Mouse (Mus musculus): ENCODE results near the gene Mpg. TPM values are rescaled to one million over a fixed set of nuclear protein-coding genes. Genes with fewer than 3 reads are reported as not detected.
A peak's percentile ranks its signal among the peaks of the same experiment; 100 is the strongest.

Gene Mpg
- polyA plus RNA-seq, 2 experiments, result 9.9 to 17.0 TPM

GRCm38 (mm10) chr11:32244617-32245016 is 18.3 kb downstream of the Mpg start:
- no peak overlapping the region for H3K4me3 ChIP-seq (ENCODE audit: insufficient read depth in 1 of 2, low read depth in 2 of 2, low read length in 2 of 2)
- peak overlapping the region; percentile 91 for H3K9ac ChIP-seq (replicated peaks)
- DNase-seq (ENCODE audit: low read depth in 3 of 3, low spot score in 3 of 3), result no peak
- peak overlapping the region; percentile 72 for H3K4me2 ChIP-seq (ENCODE audit: low read depth)
- no peaks in the 10 kb centered on the region for H3K27me3 ChIP-seq (ENCODE audit: control insufficient read depth, insufficient read depth, low read length)
- peaks cover 74% of the 10 kb centered on the region for H3K36me3 ChIP-seq (replicated peaks; ENCODE audit: control insufficient read depth, insufficient read depth, low read depth)
- WGBS (ENCODE audit: insufficient replicate concordance), result 55% methylated on average over 1 of the region's 1 CpGs
- H3K27ac ChIP-seq, result peak overlapping the region; percentile 100
- ATAC-seq (ENCODE audit: insufficient read depth), result no peak
- H3K4me1 ChIP-seq (replicated peaks; ENCODE audit: control insufficient read depth in 2 of 2, insufficient read depth in 2 of 2, low read length in 1 of 2), result peaks cover 83 to 86% of the 10 kb centered on the region in 2 experiments
- no peak for TF ChIP-seq CTCF (IDR thresholded peaks at IDR 0.05; ENCODE audit: low read depth)
- no peak for TF ChIP-seq EP300 (IDR thresholded peaks at IDR 0.05; ENCODE audit: low read depth)
- H3K9me3 ChIP-seq (ENCODE audit: control insufficient read depth, low read length), result no peaks in the 10 kb centered on the region

DNA sequence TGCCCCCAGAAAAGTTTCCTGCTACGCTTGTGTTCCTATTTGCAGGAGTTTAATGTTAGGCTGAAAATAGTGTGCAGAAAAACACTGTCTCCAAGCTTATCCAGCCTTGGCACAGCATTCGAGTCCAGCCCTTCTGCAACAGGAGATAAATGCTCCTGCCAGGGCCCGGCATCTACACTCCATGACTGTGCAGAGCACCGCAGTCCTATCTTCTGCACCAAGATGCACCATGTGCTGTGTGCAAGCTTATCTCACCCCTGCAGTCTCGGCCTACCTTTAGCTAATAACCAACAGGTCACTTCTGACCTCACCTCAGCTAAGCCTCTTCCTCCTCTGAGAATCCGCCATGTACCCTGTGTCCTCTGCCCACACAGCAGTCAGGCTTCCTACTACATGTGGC is 19.3 kb downstream of the Mpg start:
- TF ChIP-seq CTCF (IDR thresholded peaks at IDR 0.05; ENCODE audit: low read depth) (no peak), EP300 (IDR thresholded peaks at IDR 0.05; ENCODE audit: low read depth) (peak; percentile 100)
- H3K9ac ChIP-seq (replicated peaks), result peak overlapping the region; percentile 91
- ATAC-seq (ENCODE audit: insufficient read depth) (peak; percentile 96), DNase-seq (ENCODE audit: low read depth in 3 of 3, low spot score in 3 of 3) (peak; percentile 95 to 97 (median 97))
- peaks cover 69% of the 10 kb centered on the region for H3K36me3 ChIP-seq (replicated peaks; ENCODE audit: control insufficient read depth, insufficient read depth, low read depth)
- H3K4me3 ChIP-seq (ENCODE audit: insufficient read depth in 1 of 2, low read depth in 2 of 2, low read length in 2 of 2), result peak overlapping the region; percentile 21 to 29; a peak in 3 of 4 replicates
- H3K27ac ChIP-seq, result peak overlapping the region; percentile 100
- no peaks in the 10 kb centered on the region for H3K27me3 ChIP-seq (ENCODE audit: control insufficient read depth, insufficient read depth, low read length)
- no peaks in the 10 kb centered on the region for H3K9me3 ChIP-seq (ENCODE audit: control insufficient read depth, low read length)
- 12% methylated on average over 6 of the region's 6 CpGs for WGBS (ENCODE audit: insufficient replicate concordance)
- H3K4me1 ChIP-seq (replicated peaks; ENCODE audit: control insufficient read depth in 2 of 2, insufficient read depth in 2 of 2, low read length in 1 of 2), result peaks cover 93 to 96% of the 10 kb centered on the region in 2 experiments
- peak overlapping the region; percentile 72 for H3K4me2 ChIP-seq (ENCODE audit: low read depth)

DNA sequence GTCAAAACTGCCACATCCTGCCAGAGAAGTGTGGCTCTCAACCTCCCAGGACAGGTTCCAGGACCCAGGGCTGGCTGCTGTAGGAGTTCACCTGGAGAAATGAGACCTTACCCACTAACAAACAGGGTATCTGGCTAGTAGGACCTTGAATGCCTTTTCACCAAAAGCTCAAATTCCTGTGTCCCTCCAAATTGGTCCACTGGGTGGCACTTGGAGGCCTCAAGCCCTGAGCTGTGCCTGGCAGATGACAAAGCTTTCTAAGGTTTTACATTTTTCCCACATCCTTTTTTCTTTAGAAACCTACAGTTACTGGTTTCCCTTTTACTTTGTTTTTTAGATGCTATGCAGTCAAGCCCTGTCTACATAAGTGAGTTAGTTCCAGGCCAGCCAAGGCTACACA is 20.8 kb downstream of the Mpg start:
- ATAC-seq (ENCODE audit: insufficient read depth), result no peak
- no peaks in the 10 kb centered on the region for H3K9me3 ChIP-seq (ENCODE audit: control insufficient read depth, low read length)
- TF ChIP-seq CTCF (IDR thresholded peaks at IDR 0.05; ENCODE audit: low read depth) (peak; percentile 81), EP300 (IDR thresholded peaks at IDR 0.05; ENCODE audit: low read depth) (no peak)
- H3K27ac ChIP-seq, result peak overlapping the region; percentile 100
- H3K4me2 ChIP-seq (ENCODE audit: low read depth), result peak overlapping the region; percentile 53
- peaks cover 65% of the 10 kb centered on the region for H3K36me3 ChIP-seq (replicated peaks; ENCODE audit: control insufficient read depth, insufficient read depth, low read depth)
- peak overlapping the region; percentile 87 for H3K9ac ChIP-seq (replicated peaks)
- peak in 2 of 3 experiments; percentile 62 to 66 for DNase-seq (ENCODE audit: low read depth in 3 of 3, low spot score in 3 of 3)
- H3K4me1 ChIP-seq (replicated peaks; ENCODE audit: control insufficient read depth in 2 of 2, insufficient read depth in 2 of 2, low read length in 1 of 2), result peaks cover 92 to 94% of the 10 kb centered on the region in 2 experiments
- H3K4me3 ChIP-seq (ENCODE audit: insufficient read depth in 1 of 2, low read depth in 2 of 2, low read length in 2 of 2), result peak overlapping the region in 1 of 2 experiments; percentile 28; a peak in 1 of 4 replicates
- no peaks in the 10 kb centered on the region for H3K27me3 ChIP-seq (ENCODE audit: control insufficient read depth, insufficient read depth, low read length)

GRCm38 (mm10) chr11:32248350-32248749 is 22.0 kb downstream of the Mpg start:
- TF ChIP-seq CTCF (IDR thresholded peaks at IDR 0.05; ENCODE audit: low read depth), result peak; percentile 20; the same call in 1 of the 2 replicates
- no peak for TF ChIP-seq EP300 (IDR thresholded peaks at IDR 0.05; ENCODE audit: low read depth)
- peak overlapping the region; percentile 87 for H3K9ac ChIP-seq (replicated peaks)
- no peaks in the 10 kb centered on the region for H3K27me3 ChIP-seq (ENCODE audit: control insufficient read depth, insufficient read depth, low read length)
- peak overlapping the region; percentile 100 for H3K27ac ChIP-seq
- H3K4me3 ChIP-seq (ENCODE audit: insufficient read depth in 1 of 2, low read depth in 2 of 2, low read length in 2 of 2), result no peak overlapping the region
- 65% methylated on average over 3 of the region's 3 CpGs for WGBS (ENCODE audit: insufficient replicate concordance)
- no peak for DNase-seq (ENCODE audit: low read depth in 3 of 3, low spot score in 3 of 3)
- peak overlapping the region; percentile 53 for H3K4me2 ChIP-seq (ENCODE audit: low read depth)
- H3K9me3 ChIP-seq (ENCODE audit: control insufficient read depth, low read length), result no peaks in the 10 kb centered on the region
- ATAC-seq (ENCODE audit: insufficient read depth), result no peak
- H3K36me3 ChIP-seq (replicated peaks; ENCODE audit: control insufficient read depth, insufficient read depth, low read depth), result peaks cover 76% of the 10 kb centered on the region
- H3K4me1 ChIP-seq (replicated peaks; ENCODE audit: control insufficient read depth in 2 of 2, insufficient read depth in 2 of 2, low read length in 1 of 2), result peaks cover 91 to 92% of the 10 kb centered on the region in 2 experiments

- WGBS (ENCODE audit: insufficient replicate concordance), result 44% methylated on average over 8 of the region's 8 CpGs
- peak overlapping the region; percentile 57 for H3K4me2 ChIP-seq (ENCODE audit: low read depth)
- H3K27me3 ChIP-seq (ENCODE audit: control insufficient read depth, insufficient read depth, low read length), result no peaks in the 10 kb centered on the region
- peak overlapping the region; percentile 74 for H3K9ac ChIP-seq (replicated peaks)
- ATAC-seq (ENCODE audit: insufficient read depth), result peak; percentile 99
- 0 out of 4 replicates have a peak overlapping the region, but pooled peaks of 1 of the 2 experiments have one; percentile 18 for H3K4me3 ChIP-seq (ENCODE audit: insufficient read depth in 1 of 2, low read depth in 2 of 2, low read length in 2 of 2)
- H3K27ac ChIP-seq, result peak overlapping the region; percentile 100
- TF ChIP-seq EP300 (IDR thresholded peaks at IDR 0.05; ENCODE audit: low read depth) (peak; percentile 100), CTCF (IDR thresholded peaks at IDR 0.05; ENCODE audit: low read depth) (no peak)
- no peaks in the 10 kb centered on the region for H3K9me3 ChIP-seq (ENCODE audit: control insufficient read depth, low read length)
- peak; percentile 97 to 99 (median 98) for DNase-seq (ENCODE audit: low read depth in 3 of 3, low spot score in 3 of 3)
- peaks cover 72% of the 10 kb centered on the region for H3K36me3 ChIP-seq (replicated peaks; ENCODE audit: control insufficient read depth, insufficient read depth, low read depth)
- H3K4me1 ChIP-seq (replicated peaks; ENCODE audit: control insufficient read depth in 2 of 2, insufficient read depth in 2 of 2, low read length in 1 of 2), result peaks cover 90 to 94% of the 10 kb centered on the region in 2 experiments
Measured at GRCm38 (mm10) chr11:32250880-32251763, 24.8 kb downstream of the Mpg start.
